Mouse (Mus musculus) neural tube, embryonic 14.5 days (tissue): Measurements from ENCODE around the gene Ogdh. TPM values are rescaled to one million over a fixed set of nuclear protein-coding genes. Genes with fewer than 3 reads are reported as not detected.
A peak's percentile ranks its signal among the peaks of the same experiment; 100 is the strongest.

ENCODE experiments used
- ATAC-seq: fragments of 200-750 bp; cut with Nextera tagmentation; 2 replicates; pipeline ENCODE4 v1.8.0; 2017; ENCODE audit warnings: low read depth, mild to moderate bottlenecking, moderate TSS enrichment, moderate library complexity
- H3K27ac ChIP-seq: fragments of 300-500 bp; sonication (generic); 2 replicates; pipeline ENCODE4 v1.5.1; 2014; ENCODE audit warnings: low read depth, mild to moderate bottlenecking, control low read depth, low read length, moderate library complexity, mixed read lengths
- H3K27me3 ChIP-seq: fragments of 300-500 bp; sonication (generic); 2 replicates; pipeline ENCODE4 v1.6.1; 2014; ENCODE audit warnings: low read length; ENCODE audit not compliant: control insufficient read depth, insufficient read depth
- H3K36me3 ChIP-seq: fragments of 300-500 bp; sonication (generic); 2 replicates; pipeline ENCODE4 v1.6.1; 2014; ENCODE audit warnings: low read length, mixed read lengths; ENCODE audit not compliant: control insufficient read depth, insufficient read depth
- H3K4me1 ChIP-seq: fragments of 300-500 bp; sonication (generic); 2 replicates; pipeline ENCODE4 v1.6.1; 2014; ENCODE audit warnings: low read length; ENCODE audit not compliant: control insufficient read depth, insufficient read depth
- H3K4me2 ChIP-seq: fragments of 300-500 bp; sonication (generic); 2 replicates; pipeline ENCODE4 v1.6.1; 2014; ENCODE audit warnings: mild to moderate bottlenecking, low read depth, low read length, control low read depth
- H3K4me3 ChIP-seq: fragments of 300-500 bp; sonication (generic); 2 replicates; pipeline ENCODE4 v1.5.1; 2014; ENCODE audit warnings: low read depth, low read length, control low read depth, mixed read lengths
- H3K9ac ChIP-seq: fragments of 300-500 bp; sonication (generic); replicated peaks from 2 replicates; pipeline ENCODE4 v1.6.1; 2014; ENCODE audit warnings: low read depth, mild to moderate bottlenecking, control low read depth, low read length, mixed read lengths
- H3K9me3 ChIP-seq: fragments of 300-500 bp; sonication (generic); 2 replicates; pipeline ENCODE4 v1.6.1; 2016; ENCODE audit warnings: low read length; ENCODE audit not compliant: control insufficient read depth
- WGBS: fragments of 180-500 bp; shearing (Covaris S2); extraction: QIAGEN DNeasy Blood & Tissue Kit; methylation state at CpG from one replicate; pipeline ENCODE4 v1.1.7; 2014; 5-methylcytosine and 5-hydroxymethylcytosine counted together
- polyA plus RNA-seq: library from polyadenylated mRNA; unstranded; fragments of >200 nt; fragmentation: Nextera tagmentation; extraction: Ambion mirVana; gene quantifications from 2 replicates; pipeline ENCODE4 v1.2.1, GENCODE M21; 2014

Ogdh gene
- polyA plus RNA-seq, 1 experiment from 2014 or later, result 115 TPM

- WGBS, result under 1% methylated on average over 30 of the region's 43 CpGs
- H3K36me3 ChIP-seq, result peaks cover 11% of the 10 kb centered on the region; the same call in 1 of the 2 replicates
- peak; percentile 42 for ATAC-seq
- H3K9ac ChIP-seq, result peak overlapping the region; percentile 97
- H3K27ac ChIP-seq, result peak overlapping the region; percentile 77
- no peaks in the 10 kb centered on the region; the same call in 1 of the 2 replicates for H3K27me3 ChIP-seq
- H3K4me1 ChIP-seq, result peaks cover 16% of the 10 kb centered on the region
- H3K4me2 ChIP-seq, result peak overlapping the region; percentile 73
- peak overlapping the region; percentile 87 for H3K4me3 ChIP-seq
- H3K9me3 ChIP-seq, result no peaks in the 10 kb centered on the region
These were observed 98.1 kb downstream of the Ogdh start for GRCm38 (mm10) chr11:6389483-6389921.

- no peak for ATAC-seq
- 83% methylated on average over 8 of the region's 8 CpGs for WGBS
- Histone ChIP-seq H3K4me3 (peak overlapping the region; percentile 87), H3K9me3 (no peaks in the 10 kb centered on the region), H3K36me3 (peaks cover 20% of the 10 kb centered on the region; the same call in 1 of the 2 replicates), H3K4me1 (peaks cover 16% of the 10 kb centered on the region), H3K27me3 (no peaks in the 10 kb centered on the region; the same call in 1 of the 2 replicates), H3K9ac (peak overlapping the region; percentile 97), H3K4me2 (peak overlapping the region; percentile 73), H3K27ac (no peak overlapping the region)
These were observed 99.1 kb downstream of the Ogdh start for GRCm38 (mm10) chr11:6390376-6391053.

GRCm38 (mm10) chr11:6391516-6392276 lies 100.3 kb downstream of the Ogdh start:
- Histone ChIP-seq H3K4me3 (no peak overlapping the region), H3K36me3 (peaks cover 32% of the 10 kb centered on the region; the same call in 1 of the 2 replicates), H3K9me3 (no peaks in the 10 kb centered on the region), H3K4me2 (no peak overlapping the region), H3K4me1 (peaks cover 16% of the 10 kb centered on the region), H3K9ac (no peak overlapping the region), H3K27me3 (no peaks in the 10 kb centered on the region; the same call in 1 of the 2 replicates), H3K27ac (no peak overlapping the region)
- 93% methylated on average over 8 of the region's 8 CpGs for WGBS
- no peak for ATAC-seq

DNA sequence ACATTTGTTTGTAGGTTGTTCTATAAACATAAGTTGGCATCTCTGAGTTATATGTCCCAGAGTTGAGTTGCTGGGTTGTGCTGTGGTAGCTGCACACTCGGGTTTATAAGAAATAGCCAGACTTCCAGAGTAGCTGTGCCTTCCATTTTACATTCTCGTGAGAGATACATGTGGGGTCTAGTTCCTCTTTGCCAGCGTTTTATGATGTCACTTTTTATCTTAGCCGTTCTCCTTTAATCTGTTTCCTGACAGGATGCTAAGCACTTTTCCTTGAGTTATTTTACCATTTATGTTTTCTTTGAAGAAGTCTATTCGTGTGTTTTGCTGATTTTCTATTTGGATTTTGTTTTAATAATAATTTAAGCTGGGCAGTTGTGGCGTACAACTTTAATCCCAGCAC lies 101.4 kb downstream of the Ogdh start:
- no peaks in the 10 kb centered on the region; the same call in 1 of the 2 replicates for H3K27me3 ChIP-seq
- 86% methylated on average over 6 of the region's 6 CpGs for WGBS
- no peaks in the 10 kb centered on the region for H3K9me3 ChIP-seq
- H3K27ac ChIP-seq, result no peak overlapping the region
- peaks cover 43% of the 10 kb centered on the region; the same call in 1 of the 2 replicates for H3K36me3 ChIP-seq
- H3K9ac ChIP-seq, result no peak overlapping the region
- no peak overlapping the region for H3K4me2 ChIP-seq
- no peak overlapping the region for H3K4me3 ChIP-seq
- ATAC-seq, result no peak
- peaks cover 16% of the 10 kb centered on the region for H3K4me1 ChIP-seq

DNA sequence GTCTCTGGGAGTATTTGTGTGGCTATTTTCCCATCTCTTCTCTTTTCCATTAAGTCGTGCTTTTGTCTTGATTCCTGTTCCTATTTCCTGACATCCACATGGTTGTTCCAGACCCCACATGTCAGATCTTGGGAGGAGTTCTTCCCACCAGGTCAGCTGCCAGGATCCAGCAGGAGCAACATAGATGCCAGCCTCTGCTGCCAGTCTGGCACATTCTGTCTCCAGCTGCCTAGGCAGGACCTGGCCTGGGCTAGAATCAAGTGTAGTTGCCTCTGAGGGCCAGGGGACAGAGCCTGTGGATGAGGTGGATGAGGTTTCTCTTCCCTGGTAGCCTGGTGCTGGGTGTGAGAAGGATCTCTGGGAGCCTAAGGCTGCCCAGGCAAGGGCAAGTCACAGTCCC lies 102.4 kb downstream of the Ogdh start:
- no peak for ATAC-seq
- Histone ChIP-seq H3K4me2 (no peak overlapping the region), H3K27me3 (no peaks in the 10 kb centered on the region; the same call in 1 of the 2 replicates), H3K27ac (no peak overlapping the region), H3K4me3 (no peak overlapping the region), H3K36me3 (peaks cover 50% of the 10 kb centered on the region; the same call in 1 of the 2 replicates), H3K9ac (no peak overlapping the region), H3K9me3 (no peaks in the 10 kb centered on the region), H3K4me1 (peaks cover 16% of the 10 kb centered on the region)
- WGBS, result 80% methylated on average over 1 of the region's 1 CpGs

GRCm38 (mm10) chr11:6395565-6395964 lies 104.1 kb downstream of the Ogdh start:
- Histone ChIP-seq H3K4me1 (peaks cover 9% of the 10 kb centered on the region; the same call in 1 of the 2 replicates), H3K27me3 (no peaks in the 10 kb centered on the region), H3K27ac (no peak overlapping the region), H3K4me3 (no peak overlapping the region), H3K9me3 (no peaks in the 10 kb centered on the region), H3K4me2 (no peak overlapping the region), H3K9ac (no peak overlapping the region), H3K36me3 (peaks cover 63% of the 10 kb centered on the region)
- no peak for ATAC-seq
- 68% methylated on average over 5 of the region's 5 CpGs for WGBS

GRCm38 (mm10) chr11:6398141-6398540 lies 106.7 kb downstream of the Ogdh start:
- no peak overlapping the region for H3K4me2 ChIP-seq
- WGBS, result 97% methylated on average over 10 of the region's 10 CpGs
- no peak overlapping the region for H3K27ac ChIP-seq
- peaks cover 80% of the 10 kb centered on the region for H3K36me3 ChIP-seq
- no peak overlapping the region for H3K9ac ChIP-seq
- H3K9me3 ChIP-seq, result no peaks in the 10 kb centered on the region
- no peak overlapping the region for H3K4me3 ChIP-seq
- no peaks in the 10 kb centered on the region for H3K27me3 ChIP-seq
- ATAC-seq, result no peak
- H3K4me1 ChIP-seq, result no peaks in the 10 kb centered on the region

- Histone ChIP-seq H3K27ac (no peak overlapping the region), H3K27me3 (no peaks in the 10 kb centered on the region), H3K36me3 (peaks cover 72% of the 10 kb centered on the region), H3K9ac (no peak overlapping the region), H3K9me3 (no peaks in the 10 kb centered on the region), H3K4me3 (no peak overlapping the region), H3K4me2 (no peak overlapping the region), H3K4me1 (no peaks in the 10 kb centered on the region; the same call in 1 of the 2 replicates)
- ATAC-seq, result no peak
- 90% methylated on average over 19 of the region's 19 CpGs for WGBS
These were observed 111.4 kb downstream of the Ogdh start for GRCm38 (mm10) chr11:6402515-6403510.
